Mouse (Mus musculus) heart, embryonic 16.5 days (tissue): Measurements from ENCODE around the gene Ogfod2. TPM values are rescaled to one million over a fixed set of nuclear protein-coding genes. Genes with fewer than 3 reads are reported as not detected.

ENCODE experiments used
- ATAC-seq: fragments of 200-750 bp; cut with Nextera tagmentation; replicated peaks from 2 replicates; pipeline ENCODE4 v1.8.0; 2017; ENCODE audit warnings: moderate number of reproducible peaks; ENCODE audit not compliant: insufficient read depth, low FRiP score; ENCODE audit errors: extremely low read depth
- H3K27ac ChIP-seq: fragments of 300-500 bp; sonication (generic); 2 replicates; pipeline ENCODE4 v1.5.1; 2014; ENCODE audit warnings: mild to moderate bottlenecking, low read length, control low read depth, moderate library complexity
- H3K27me3 ChIP-seq: fragments of 300-500 bp; sonication (generic); 2 replicates; pipeline ENCODE4 v1.6.1; 2014; ENCODE audit warnings: low read length, mixed read lengths; ENCODE audit not compliant: control insufficient read depth, insufficient read depth
- H3K36me3 ChIP-seq: fragments of 300-500 bp; sonication (generic); 2 replicates; pipeline ENCODE4 v1.6.1; 2014; ENCODE audit not compliant: control insufficient read depth, insufficient read depth
- H3K4me1 ChIP-seq: fragments of 300-500 bp; sonication (generic); 2 replicates; pipeline ENCODE4 v1.6.1; 2014; ENCODE audit warnings: low read length, mixed read lengths; ENCODE audit not compliant: control insufficient read depth, insufficient read depth
- H3K4me2 ChIP-seq: fragments of 300-500 bp; sonication (generic); 2 replicates; pipeline ENCODE4 v1.6.1; 2014; ENCODE audit warnings: low read depth, mild to moderate bottlenecking, control low read depth, low read length
- H3K4me3 ChIP-seq: fragments of 300-500 bp; sonication (generic); 2 replicates; pipeline ENCODE4 v1.5.1; 2014; ENCODE audit warnings: mild to moderate bottlenecking, control low read depth, low read length
- H3K9ac ChIP-seq: fragments of 300-500 bp; sonication (generic); 2 replicates; pipeline ENCODE4 v1.6.1; 2014; ENCODE audit warnings: low read length, control low read depth
- H3K9me3 ChIP-seq: fragments of 300-500 bp; sonication (generic); replicated peaks from 2 replicates; pipeline ENCODE4 v1.6.1; 2016; ENCODE audit warnings: low read length; ENCODE audit not compliant: control insufficient read depth
- WGBS: fragments of 180-500 bp; shearing (Covaris S2); extraction: QIAGEN DNeasy Blood & Tissue Kit; methylation state at CpG from one replicate; pipeline ENCODE4 v1.1.7; 2014; 5-methylcytosine and 5-hydroxymethylcytosine counted together
- polyA plus RNA-seq: library from polyadenylated mRNA; unstranded; fragments of >200 nt; fragmentation: Nextera tagmentation; extraction: Ambion mirVana; gene quantifications from 2 replicates; pipeline ENCODE4 v1.2.1, GENCODE M21; 2015

The Ogfod2 gene
- polyA plus RNA-seq, 1 experiment from 2014 or later = 24.2 TPM

GRCm38 (mm10) chr5:124115990-124116845, 4.1 kb downstream of the Ogfod2 start, which contains the start of gene Arl6ip4:
Arl6ip4 (plus strand) TSS chr5:124116089.
- H3K4me3 ChIP-seq = peak within 1 kb of the TSS; percentile 99
- H3K4me1 ChIP-seq = peaks cover 20% of the 10 kb centered on the region
- H3K9ac ChIP-seq = peak within 1 kb of the TSS; percentile 99
- WGBS = under 1% methylated on average over 64 of the region's 64 CpGs
- ATAC-seq = no peak
- H3K27ac ChIP-seq = peak within 1 kb of the TSS; percentile 82
- H3K4me2 ChIP-seq = peak within 1 kb of the TSS; percentile 98
- H3K36me3 ChIP-seq = peaks cover 33% of the 10 kb centered on the region
- no peaks in the 10 kb centered on the region for H3K9me3 ChIP-seq
- H3K27me3 ChIP-seq = no peaks in the 10 kb centered on the region

DNA sequence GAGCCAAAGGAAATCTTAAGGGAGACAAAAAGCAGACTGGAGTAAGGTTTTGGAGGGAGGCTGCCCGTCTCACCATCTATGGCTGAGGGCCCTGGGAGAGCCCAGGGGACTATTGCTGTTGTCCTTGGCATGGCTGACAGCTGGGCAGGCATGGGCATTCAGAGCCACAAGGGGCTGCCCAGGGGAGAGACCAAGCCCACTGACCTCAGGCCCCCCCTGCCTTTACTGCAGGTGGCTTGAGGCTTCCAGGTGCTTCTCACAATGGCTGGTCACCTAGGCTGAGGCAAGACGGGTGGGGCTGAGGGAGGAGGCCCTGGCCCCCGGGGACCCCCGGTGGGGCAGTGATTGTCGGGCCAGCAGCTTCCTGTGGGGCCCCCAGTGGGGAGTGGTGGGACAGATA, 7.1 kb downstream of the Ogfod2 start:
- Histone ChIP-seq H3K27ac (no peak overlapping the region), H3K27me3 (no peaks in the 10 kb centered on the region), H3K4me1 (peaks cover 8% of the 10 kb centered on the region), H3K4me2 (no peak overlapping the region), H3K9me3 (no peaks in the 10 kb centered on the region), H3K36me3 (peaks cover 49% of the 10 kb centered on the region), H3K4me3 (no peak overlapping the region), H3K9ac (no peak overlapping the region)
- ATAC-seq = no peak
- 59% methylated on average over 5 of the region's 5 CpGs for WGBS

DNA sequence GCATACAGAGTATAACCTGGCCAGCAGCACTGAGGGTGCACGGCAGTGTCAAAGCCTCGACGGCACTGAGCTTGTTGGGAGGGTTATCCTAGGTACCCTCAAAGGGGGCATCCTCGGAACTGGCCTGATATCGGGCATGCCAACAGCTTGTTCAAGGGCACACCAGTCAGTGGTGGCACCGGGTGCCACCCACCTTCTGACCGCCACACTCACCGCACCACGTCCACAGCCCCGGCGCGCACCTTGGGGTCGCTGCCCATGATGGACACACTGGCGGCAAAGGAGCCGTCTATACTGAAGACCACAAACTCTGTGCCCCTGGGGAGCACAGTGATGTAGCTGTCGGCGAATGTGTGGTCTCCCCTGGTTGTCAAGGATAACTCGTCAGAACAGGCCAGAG, 10.3 kb downstream of the Ogfod2 start:
- H3K4me2 ChIP-seq = no peak overlapping the region
- H3K27me3 ChIP-seq = no peaks in the 10 kb centered on the region
- no peak for ATAC-seq
- H3K36me3 ChIP-seq = peaks cover 55% of the 10 kb centered on the region
- no peak overlapping the region for H3K4me3 ChIP-seq
- H3K4me1 ChIP-seq = no peaks in the 10 kb centered on the region
- no peak overlapping the region for H3K27ac ChIP-seq
- 90% methylated on average over 18 of the region's 18 CpGs for WGBS
- H3K9ac ChIP-seq = no peak overlapping the region
- no peaks in the 10 kb centered on the region for H3K9me3 ChIP-seq

GRCm38 (mm10) chr5:124125093-124125492, 13.0 kb downstream of the Ogfod2 start:
- Histone ChIP-seq H3K4me3 (no peak overlapping the region), H3K4me1 (no peaks in the 10 kb centered on the region), H3K27me3 (no peaks in the 10 kb centered on the region), H3K4me2 (no peak overlapping the region), H3K9ac (no peak overlapping the region), H3K9me3 (no peaks in the 10 kb centered on the region), H3K36me3 (peaks cover 51% of the 10 kb centered on the region), H3K27ac (no peak overlapping the region)
- ATAC-seq = no peak
- WGBS = 83% methylated on average over 11 of the region's 11 CpGs

DNA sequence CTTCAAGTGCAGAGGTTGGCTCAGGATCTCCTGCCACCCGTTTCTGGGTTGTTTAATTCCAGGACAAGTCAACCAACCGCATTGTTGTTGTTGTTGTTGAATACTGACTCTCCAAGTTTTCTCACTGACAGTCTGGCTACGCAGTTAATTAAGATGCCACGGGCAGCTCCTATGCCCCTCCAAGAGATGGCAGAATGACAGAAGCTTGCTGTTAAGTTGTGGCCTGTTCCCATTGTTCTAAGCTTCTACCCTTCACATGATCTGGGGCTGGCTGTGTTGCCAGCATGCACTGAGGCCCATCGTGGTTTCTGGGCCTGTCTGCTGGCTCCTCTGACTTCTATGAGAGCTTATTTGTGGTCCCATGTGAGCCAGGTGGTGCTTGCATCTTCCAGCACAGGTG, 22.2 kb downstream of the Ogfod2 start:
- ATAC-seq = no peak
- Histone ChIP-seq H3K27ac (no peak overlapping the region), H3K4me2 (no peak overlapping the region), H3K9ac (no peak overlapping the region), H3K9me3 (no peaks in the 10 kb centered on the region), H3K27me3 (no peaks in the 10 kb centered on the region), H3K4me3 (no peak overlapping the region), H3K4me1 (no peaks in the 10 kb centered on the region), H3K36me3 (peaks cover 49% of the 10 kb centered on the region)
- 86% methylated on average over 5 of the region's 5 CpGs for WGBS

GRCm38 (mm10) chr5:124138066-124138465, 26.0 kb downstream of the Ogfod2 start:
- 59% methylated on average over 7 of the region's 7 CpGs for WGBS
- no peak for ATAC-seq

GRCm38 (mm10) chr5:124149028-124149427, 36.9 kb downstream of the Ogfod2 start:
- Histone ChIP-seq H3K27me3 (no peaks in the 10 kb centered on the region), H3K9me3 (no peaks in the 10 kb centered on the region), H3K4me3 (no peak overlapping the region), H3K36me3 (0 out of 2 replicates have a peak, but pooled peaks cover 3% of the 10 kb centered on the region), H3K9ac (no peak overlapping the region), H3K4me1 (peaks cover 13% of the 10 kb centered on the region), H3K4me2 (no peak overlapping the region), H3K27ac (no peak overlapping the region)
- no peak for ATAC-seq
- 38% methylated on average over 5 of the region's 5 CpGs for WGBS

More at GRCm38 (mm10) chr5:124138066-124138465, 26.0 kb downstream of the Ogfod2 start:
- Histone ChIP-seq H3K9me3 (no peaks in the 10 kb centered on the region), H3K4me2 (no peak overlapping the region), H3K4me1 (no peaks in the 10 kb centered on the region), H3K27ac (no peak overlapping the region), H3K27me3 (no peaks in the 10 kb centered on the region), H3K9ac (no peak overlapping the region), H3K36me3 (peaks cover 45% of the 10 kb centered on the region), H3K4me3 (no peak overlapping the region)

DNA sequence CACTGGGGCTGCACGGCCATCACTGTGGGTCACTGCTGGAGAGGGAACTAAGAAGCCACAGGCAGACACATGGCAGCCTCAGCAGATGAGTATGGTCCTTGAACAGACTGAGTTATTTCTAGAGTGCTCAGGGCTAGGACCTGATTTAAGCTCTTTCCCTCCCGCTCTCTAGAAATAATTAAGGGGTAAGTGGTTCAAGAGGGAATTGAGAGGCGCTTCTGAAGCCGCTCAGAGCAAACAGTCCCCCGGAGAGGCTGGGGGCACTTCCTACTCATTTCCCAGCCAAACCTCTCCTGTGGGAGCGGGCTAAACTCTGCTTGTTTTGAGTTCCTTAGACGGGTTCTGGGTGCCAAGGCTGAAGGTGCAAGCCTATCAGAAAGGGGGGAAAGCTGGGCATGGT, 38.8 kb downstream of the Ogfod2 start:
- H3K4me2 ChIP-seq = no peak overlapping the region
- H3K4me1 ChIP-seq = peaks cover 7% of the 10 kb centered on the region
- no peaks in the 10 kb centered on the region for H3K27me3 ChIP-seq
- H3K36me3 ChIP-seq = 0 out of 2 replicates have a peak, but pooled peaks cover 3% of the 10 kb centered on the region
- no peak overlapping the region for H3K27ac ChIP-seq
- 66% methylated on average over 7 of the region's 7 CpGs for WGBS
- H3K9ac ChIP-seq = no peak overlapping the region
- no peak for ATAC-seq
- no peaks in the 10 kb centered on the region for H3K9me3 ChIP-seq
- H3K4me3 ChIP-seq = no peak overlapping the region

DNA sequence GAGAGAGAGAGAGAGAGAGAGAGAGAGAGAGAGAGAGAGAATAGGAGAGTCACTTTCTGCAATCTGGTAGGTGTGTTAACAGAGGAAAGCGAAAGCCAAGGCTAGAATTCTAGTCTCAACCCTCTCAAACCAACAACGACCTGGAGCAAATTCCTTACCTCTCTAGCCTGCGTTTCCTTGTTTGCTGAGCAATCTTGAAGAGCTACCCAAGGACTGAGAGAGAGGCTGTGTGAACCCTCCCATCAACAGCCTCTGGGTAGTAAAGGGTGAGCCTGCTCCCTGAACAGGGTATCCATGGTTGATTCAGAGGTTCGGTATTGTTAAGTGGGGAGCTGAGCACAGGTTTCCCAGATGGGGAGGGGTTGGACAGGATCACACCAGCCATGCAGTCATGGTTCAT, 40.6 kb downstream of the Ogfod2 start:
- ATAC-seq = no peak
- no peak overlapping the region for H3K9ac ChIP-seq
- H3K4me2 ChIP-seq = no peak overlapping the region
- no peaks in the 10 kb centered on the region for H3K9me3 ChIP-seq
- H3K27ac ChIP-seq = no peak overlapping the region
- H3K27me3 ChIP-seq = no peaks in the 10 kb centered on the region
- H3K4me1 ChIP-seq = no peaks in the 10 kb centered on the region
- no peak overlapping the region for H3K4me3 ChIP-seq
- H3K36me3 ChIP-seq = 0 out of 2 replicates have a peak, but pooled peaks cover 3% of the 10 kb centered on the region
- WGBS = 75% methylated on average over 4 of the region's 4 CpGs
